Mouse (Mus musculus) stomach, postnatal 0 days (tissue): ENCODE measurements around the gene Alppl2.

Experiments used
- CTCF ChIP-seq: IDR thresholded peaks from 2 replicates; pipeline ENCODE4 v1.5.1; 2016; ENCODE audit warnings: antibody characterized with exemption, low read depth, mild to moderate bottlenecking, moderate library complexity
- EP300 ChIP-seq: optimal IDR thresholded peaks from 2 replicates; pipeline ENCODE3; 2016; ENCODE audit warnings: antibody characterized with exemption

DNA sequence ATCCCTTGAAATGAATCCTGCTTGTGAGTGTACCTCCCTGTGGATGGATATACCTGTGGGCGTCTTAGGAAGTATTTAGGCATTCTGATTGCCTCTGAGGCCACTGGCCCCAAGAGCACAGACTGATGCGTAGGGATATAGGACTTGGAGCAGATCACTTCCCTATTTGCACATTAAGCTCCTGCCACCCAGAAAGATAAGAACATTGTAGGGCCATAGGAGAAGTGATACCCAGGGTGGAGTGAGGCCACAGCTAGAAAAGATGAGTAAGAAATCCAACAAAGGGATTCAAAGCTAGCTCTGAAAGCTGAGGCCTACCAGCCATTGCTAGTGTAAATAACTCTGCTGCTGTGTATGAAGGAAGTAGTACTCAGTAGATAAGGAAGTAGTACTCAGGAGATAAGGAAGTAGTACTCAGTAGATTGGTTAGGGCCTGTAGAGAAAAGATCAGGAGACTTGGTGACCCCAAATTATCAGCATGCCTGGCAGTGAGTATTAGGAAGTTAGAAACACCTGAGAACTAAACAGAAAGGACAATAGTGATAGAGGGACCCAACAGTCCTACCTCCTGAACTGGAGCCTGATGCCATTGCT lies 51.2 kb downstream of the Alppl2 start:
- TF ChIP-seq CTCF (no peak), EP300 (no peak)
